Mouse (Mus musculus) kidney, adult 2 months (tissue): ENCODE measurements around the gene Gab1.
A peak's percentile ranks its signal among the peaks of the same experiment; 100 is the strongest.

Source experiments
- CTCF ChIP-seq: fragments of 200-500 bp; conservative IDR thresholded peaks from 2 replicates; pipeline ENCODE4 v1.5.1; 2011; ENCODE audit warnings: low read depth, mild to moderate bottlenecking, control low read depth, low read length, moderate library complexity, mixed read lengths; ENCODE audit not compliant: insufficient read depth, insufficient read length
- POLR2A ChIP-seq: fragments of 200-500 bp; IDR thresholded peaks from one replicate; pipeline ENCODE4 v1.6.1; 2011; ENCODE audit warnings: low read depth, low read length, control low read depth

GRCm38 (mm10) chr8:80878801-80879425 lies 1.4 kb downstream of the Gab1 start:
- TF ChIP-seq CTCF (peak; percentile 42), POLR2A (no peak)
